Mouse (Mus musculus) lung, postnatal 0 days (tissue): ENCODE results near the gene Vapb.

Experiments used
- CTCF ChIP-seq: IDR thresholded peaks from 2 replicates; pipeline ENCODE4 v1.5.1; 2016; ENCODE audit warnings: antibody characterized with exemption, mild to moderate bottlenecking
- EP300 ChIP-seq: IDR thresholded peaks from 2 replicates; pipeline ENCODE4 v1.6.1; 2016; ENCODE audit warnings: antibody characterized with exemption, mild to moderate bottlenecking, control low read depth

GRCm38 (mm10) chr2:173811850-173812249 is 74.5 kb downstream of the Vapb start:
- peak; percentile 38 for TF ChIP-seq CTCF
- no peak for TF ChIP-seq EP300
